Mouse (Mus musculus): ENCODE measurements at regions not wholly inside any gene's neighbourhood (a gene's known extent, or its start where the extent isn't known, plus 50 kb on each side); places are given as distances from the start of the nearest gene placed in this dataset.

GRCm38 (mm10) chr12:71430331-71430730 is 120.6 kb downstream of the Dact1 start:
- no peak for ATAC-seq

GRCm38 (mm10) chr12:71431116-71431515 is 121.4 kb downstream of the Dact1 start:
- no peak for ATAC-seq

- no peak for ATAC-seq
These were observed 124.0 kb downstream of the Dact1 start for GRCm38 (mm10) chr12:71433549-71434200.

GRCm38 (mm10) chr12:71438254-71438653 is 128.6 kb downstream of the Dact1 start:
- no peak for ATAC-seq

- no peak for ATAC-seq
These were observed 131.2 kb downstream of the Dact1 start for GRCm38 (mm10) chr12:71440863-71441262.

- no peak for ATAC-seq
These were observed 131.6 kb downstream of the Dact1 start for GRCm38 (mm10) chr12:71441272-71441671.

GRCm38 (mm10) chr12:71446177-71446891 is 136.7 kb downstream of the Dact1 start:
- no peak for ATAC-seq

- no peak for ATAC-seq
These were observed 137.2 kb downstream of the Dact1 start for GRCm38 (mm10) chr12:71446892-71447268.

GRCm38 (mm10) chr12:71449032-71449431 is 139.3 kb downstream of the Dact1 start:
- ATAC-seq, result no peak

GRCm38 (mm10) chr12:71450128-71450527 is 140.4 kb downstream of the Dact1 start:
- ATAC-seq, result no peak

- ATAC-seq, result no peak
These were observed 141.2 kb downstream of the Dact1 start for GRCm38 (mm10) chr12:71450680-71451463.

GRCm38 (mm10) chr12:71456900-71457299 is 147.2 kb downstream of the Dact1 start:
- ATAC-seq, result no peak

GRCm38 (mm10) chr12:71458559-71459176 is 149.0 kb downstream of the Dact1 start:
- no peak for ATAC-seq

- ATAC-seq, result no peak
These were observed 151.0 kb downstream of the Dact1 start for GRCm38 (mm10) chr12:71460643-71461042.

- no peak for ATAC-seq
These were observed 158.1 kb downstream of the Dact1 start for GRCm38 (mm10) chr12:71467820-71468219.

- ATAC-seq, result no peak
These were observed 158.6 kb downstream of the Dact1 start for GRCm38 (mm10) chr12:71468324-71468723.

GRCm38 (mm10) chr12:71470983-71471715 is 161.5 kb downstream of the Dact1 start:
- ATAC-seq, result no peak

- no peak for ATAC-seq
These were observed 162.0 kb downstream of the Dact1 start for GRCm38 (mm10) chr12:71471720-71472119.

GRCm38 (mm10) chr12:71476238-71476637 is 166.6 kb downstream of the Dact1 start:
- ATAC-seq, result no peak

GRCm38 (mm10) chr12:71477691-71478090 is 168.0 kb downstream of the Dact1 start:
- ATAC-seq, result no peak

- ATAC-seq, result no peak
These were observed 171.7 kb downstream of the Dact1 start for GRCm38 (mm10) chr12:71481371-71481770.

GRCm38 (mm10) chr12:71481899-71482593 is 172.4 kb downstream of the Dact1 start:
- ATAC-seq, result no peak
